In the genomic region with DNA sequence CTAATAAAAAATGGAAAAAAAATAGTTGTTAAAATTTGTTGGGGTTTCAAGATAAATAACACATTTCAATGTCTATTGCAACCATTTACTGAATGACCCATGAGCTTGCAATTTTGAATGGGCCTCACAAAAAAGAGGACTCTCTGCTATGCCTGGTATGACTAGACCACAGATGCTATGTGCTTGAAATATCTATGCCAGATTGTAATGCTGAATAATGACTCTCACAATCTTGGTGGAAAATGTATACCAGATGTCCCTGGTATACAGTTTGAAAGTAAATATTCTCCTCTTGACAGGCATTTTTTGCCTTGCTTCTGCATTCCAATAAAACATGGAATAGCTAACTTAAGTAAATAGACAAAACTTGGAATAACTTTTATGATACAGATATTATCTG, we compare ENCODE assay signal across 28 mouse cellular contexts.
DNase-seq lines count a peak whose midpoint lies in the region; ATAC-seq and TF ChIP-seq lines count a peak whose summit lies in the region.
"Had no signal": no experiment of that assay in that cellular context is flagged by ENCODE, and none has a peak within 500 bp of the region (broad histone marks: within the 10 kb centered on the region; RNA-seq: fewer than 3 reads in every experiment).

No protein-coding gene starts in this region.

- H3K9ac ChIP-seq in forebrain, postnatal 0 days: no peak overlapping the region
- H3K9ac ChIP-seq in forebrain, embryonic 11.5 days (ENCODE audit: low read length): no peak overlapping the region
- no peak overlapping the region for H3K9ac ChIP-seq in embryonic facial prominence, embryonic 14.5 days (ENCODE audit: low read depth, low read length)
- H3K9ac ChIP-seq: forebrain, embryonic 15.5 days; heart, embryonic 12.5 days; kidney, embryonic 15.5 days; limb, embryonic 12.5 days; lung, embryonic 15.5 days had no signal

- DNase-seq in forebrain, postnatal 0 days: peak; percentile 48
- no peak for DNase-seq in forebrain, embryonic 11.5 days (ENCODE audit: low spot score)
- peak; percentile 9 for DNase-seq in layer of hippocampus, adult 9-11 months
- DNase-seq in layer of hippocampus, postnatal 10 days (ENCODE audit: low spot score in 2 of 2): no peak
- DNase-seq in Muller cell, postnatal 12 days (ENCODE audit: inconsistent ontology term): peak; percentile 21
- DNase-seq in embryonic facial prominence, embryonic 14.5 days (ENCODE audit: low spot score): peak; percentile 71
- no peak for DNase-seq in urinary bladder, postnatal 25 days (ENCODE audit: low spot score)
- no peak for DNase-seq in heart, embryonic 10.5 days (ENCODE audit: low spot score)
- DNase-seq: adrenal gland, postnatal 10 days; cerebellum, adult 18-20 months; cerebellum, postnatal 10 days; gastrocnemius, adult 2 months; gastrocnemius, postnatal 36 days; heart, adult 18-20 months; kidney, adult 18-20 months; kidney, postnatal 25 days had no signal

- H3K9me3 ChIP-seq in forebrain, postnatal 0 days (ENCODE audit: low read length): no peaks in the 10 kb centered on the region
- no peaks in the 10 kb centered on the region for H3K9me3 ChIP-seq in forebrain, embryonic 11.5 days (ENCODE audit: control insufficient read depth, low read length)
- no peaks in the 10 kb centered on the region for H3K9me3 ChIP-seq in embryonic facial prominence, embryonic 14.5 days (ENCODE audit: control insufficient read depth, low read length)
- no peaks in the 10 kb centered on the region for H3K9me3 ChIP-seq in heart, embryonic 10.5 days
- H3K9me3 ChIP-seq: forebrain, embryonic 15.5 days; G1E; heart, embryonic 12.5 days; hindbrain, embryonic 10.5 days; kidney, embryonic 15.5 days; limb, embryonic 12.5 days; lung, embryonic 15.5 days had no signal

- no peak overlapping the region for H3K4me2 ChIP-seq in forebrain, postnatal 0 days (ENCODE audit: low read depth)
- H3K4me2 ChIP-seq in forebrain, embryonic 11.5 days (ENCODE audit: low read depth, low read length, severe bottlenecking): no peak overlapping the region
- H3K4me2 ChIP-seq in embryonic facial prominence, embryonic 14.5 days (ENCODE audit: low read depth, low read length): no peak overlapping the region
- H3K4me2 ChIP-seq: forebrain, embryonic 15.5 days; heart, embryonic 12.5 days; kidney, embryonic 15.5 days; limb, embryonic 12.5 days; liver, embryonic 11.5 days; lung, embryonic 15.5 days; midbrain, embryonic 11.5 days had no signal

- no peak overlapping the region for H3K27ac ChIP-seq in forebrain, postnatal 0 days (ENCODE audit: low read depth, low read length)
- no peak overlapping the region for H3K27ac ChIP-seq in forebrain, embryonic 11.5 days (ENCODE audit: low read depth, low read length)
- H3K27ac ChIP-seq in embryonic facial prominence, embryonic 14.5 days (replicated peaks; ENCODE audit: low read depth, low read length): no peak overlapping the region
- no peak overlapping the region for H3K27ac ChIP-seq in heart, embryonic 10.5 days
- H3K27ac ChIP-seq: forebrain, embryonic 15.5 days; gastrocnemius, adult 2 months; hindbrain, embryonic 10.5 days; kidney, embryonic 15.5 days; limb, embryonic 12.5 days; lung, embryonic 15.5 days had no signal

- TF ChIP-seq CTCF in forebrain, postnatal 0 days (IDR thresholded peaks at IDR 0.05; ENCODE audit: low read depth): no peak

- peak; percentile 89 for ATAC-seq in forebrain, postnatal 0 days
- ATAC-seq in forebrain, embryonic 11.5 days (replicated peaks; ENCODE audit: low FRiP score): no peak
- ATAC-seq in embryonic facial prominence, embryonic 14.5 days (ENCODE audit: low read depth): no peak
- ATAC-seq: forebrain, embryonic 15.5 days; hindbrain, embryonic 16.5 days; midbrain, embryonic 16.5 days; Patski had no signal

- H3K4me3 ChIP-seq in forebrain, postnatal 0 days (ENCODE audit: low read depth, low read length): no peak overlapping the region
- no peak overlapping the region for H3K4me3 ChIP-seq in forebrain, embryonic 11.5 days (ENCODE audit: low read depth, low read length)
- H3K4me3 ChIP-seq in embryonic facial prominence, embryonic 14.5 days (ENCODE audit: low read depth, low read length): no peak overlapping the region
- H3K4me3 ChIP-seq in heart, embryonic 10.5 days: no peak overlapping the region
- H3K4me3 ChIP-seq: forebrain, embryonic 15.5 days; gastrocnemius, adult 2 months; heart, embryonic 12.5 days; hindbrain, embryonic 10.5 days; kidney, embryonic 15.5 days; limb, embryonic 12.5 days; lung, embryonic 15.5 days had no signal

- H3K36me3 ChIP-seq in forebrain, postnatal 0 days (ENCODE audit: insufficient read depth): no peaks in the 10 kb centered on the region
- no peaks in the 10 kb centered on the region for H3K36me3 ChIP-seq in forebrain, embryonic 11.5 days (ENCODE audit: control insufficient read depth, insufficient read depth, low read length)
- no peaks in the 10 kb centered on the region for H3K36me3 ChIP-seq in embryonic facial prominence, embryonic 14.5 days (ENCODE audit: control insufficient read depth, insufficient read depth, low read length)
- no peaks in the 10 kb centered on the region for H3K36me3 ChIP-seq in heart, embryonic 10.5 days
- H3K36me3 ChIP-seq: forebrain, embryonic 15.5 days; G1E; heart, embryonic 12.5 days; hindbrain, embryonic 10.5 days; kidney, embryonic 15.5 days; limb, embryonic 12.5 days; lung, embryonic 15.5 days had no signal

- H3K27me3 ChIP-seq in forebrain, postnatal 0 days (ENCODE audit: insufficient read depth, low read length): no peaks in the 10 kb centered on the region
- no peaks in the 10 kb centered on the region for H3K27me3 ChIP-seq in forebrain, embryonic 11.5 days (ENCODE audit: control insufficient read depth, insufficient read depth, low read length)
- no peaks in the 10 kb centered on the region for H3K27me3 ChIP-seq in embryonic facial prominence, embryonic 14.5 days (replicated peaks; ENCODE audit: control insufficient read depth, insufficient read depth, low read length)
- no peaks in the 10 kb centered on the region for H3K27me3 ChIP-seq in heart, embryonic 10.5 days (ENCODE audit: insufficient read depth, poor library complexity, severe bottlenecking)
- H3K27me3 ChIP-seq: forebrain, embryonic 15.5 days; heart, embryonic 12.5 days; kidney, embryonic 15.5 days; limb, embryonic 12.5 days; lung, embryonic 15.5 days; Patski had no signal

- H3K4me1 ChIP-seq in forebrain, postnatal 0 days (ENCODE audit: insufficient read depth): no peaks in the 10 kb centered on the region
- no peaks in the 10 kb centered on the region for H3K4me1 ChIP-seq in forebrain, embryonic 11.5 days (replicated peaks; ENCODE audit: control insufficient read depth, insufficient read depth, low read length)
- no peaks in the 10 kb centered on the region for H3K4me1 ChIP-seq in embryonic facial prominence, embryonic 14.5 days (ENCODE audit: control insufficient read depth, insufficient read depth, low read length)
- no peaks in the 10 kb centered on the region for H3K4me1 ChIP-seq in heart, embryonic 10.5 days
- H3K4me1 ChIP-seq: forebrain, embryonic 15.5 days; heart, embryonic 12.5 days; hindbrain, embryonic 10.5 days; kidney, embryonic 15.5 days; limb, embryonic 12.5 days; lung, embryonic 15.5 days had no signal

Comparison
In these comparisons a context has a peak if more than half of its experiments do, and no peak if none do; other contexts are left out.
1. DNase-seq: peak in forebrain, postnatal 0 days (single experiment), layer of hippocampus, adult 9-11 months (single experiment), Muller cell, postnatal 12 days (single experiment) and embryonic facial prominence, embryonic 14.5 days (single experiment); none in forebrain, embryonic 11.5 days (single experiment), layer of hippocampus, postnatal 10 days (0 of 2), urinary bladder, postnatal 25 days (single experiment) and heart, embryonic 10.5 days (single experiment).